Mouse (Mus musculus): ENCODE measurements around the gene Fam102a. TPM values are rescaled to one million over a fixed set of nuclear protein-coding genes. Genes with fewer than 3 reads are reported as not detected.

Gene Fam102a
- total RNA-seq, 2 experiments from 2014 or later = 1.8 to 3.1 TPM

- no peak for TF ChIP-seq CTCF (IDR thresholded peaks at IDR 0.05)
- Histone ChIP-seq H3K4me3 (no peak overlapping the region), H3K27ac (no peak overlapping the region)
- no peak for DNase-seq
- intact Hi-C loops (cut with DNase I) = no loop called here
These were observed 33.3 kb upstream of the Fam102a start for GRCm38 (mm10) chr2:32501754-32502324.

GRCm38 (mm10) chr2:32502843-32503242 lies 32.3 kb upstream of the Fam102a start:
- intact Hi-C loops (cut with DNase I) = no loop called here
- TF ChIP-seq CTCF (IDR thresholded peaks at IDR 0.05) = no peak
- Histone ChIP-seq H3K4me3 (no peak overlapping the region), H3K27ac (no peak overlapping the region)
- no peak for DNase-seq

- TF ChIP-seq CTCF (IDR thresholded peaks at IDR 0.05) = no peak
- H3K4me3 ChIP-seq = no peak overlapping the region
- DNase-seq = no peak
- H3K27ac ChIP-seq = no peak overlapping the region
- intact Hi-C loops (cut with DNase I) = no loop called here
These were observed 31.5 kb upstream of the Fam102a start for GRCm38 (mm10) chr2:32503588-32503987.

DNA sequence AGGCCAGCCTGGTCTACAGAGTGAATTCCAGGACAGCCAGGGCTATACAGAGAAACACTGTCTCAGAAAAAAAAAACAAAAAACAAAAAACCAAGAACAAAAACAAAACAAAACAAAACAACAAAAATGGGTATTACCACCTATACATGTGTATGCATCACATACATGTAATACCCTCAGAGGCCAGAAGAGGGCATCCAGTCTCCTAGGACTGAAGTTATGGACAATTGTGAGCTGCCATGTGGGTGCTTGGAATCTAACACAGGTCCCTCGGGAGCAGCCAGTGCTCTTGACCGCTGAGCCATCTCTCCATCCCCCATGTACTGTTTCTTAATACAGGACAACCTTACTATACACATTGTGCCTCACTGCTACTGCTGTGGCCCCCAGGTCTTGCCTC lies 29.6 kb upstream of the Fam102a start:
- no peak for DNase-seq
- H3K27ac ChIP-seq = no peak overlapping the region; the same call in 1 of the 2 replicates
- intact Hi-C loops (cut with DNase I) = no loop called here
- peak; percentile 29; the same call in 1 of the 2 replicates for TF ChIP-seq CTCF (IDR thresholded peaks at IDR 0.05)
- no peak overlapping the region for H3K4me3 ChIP-seq

DNA sequence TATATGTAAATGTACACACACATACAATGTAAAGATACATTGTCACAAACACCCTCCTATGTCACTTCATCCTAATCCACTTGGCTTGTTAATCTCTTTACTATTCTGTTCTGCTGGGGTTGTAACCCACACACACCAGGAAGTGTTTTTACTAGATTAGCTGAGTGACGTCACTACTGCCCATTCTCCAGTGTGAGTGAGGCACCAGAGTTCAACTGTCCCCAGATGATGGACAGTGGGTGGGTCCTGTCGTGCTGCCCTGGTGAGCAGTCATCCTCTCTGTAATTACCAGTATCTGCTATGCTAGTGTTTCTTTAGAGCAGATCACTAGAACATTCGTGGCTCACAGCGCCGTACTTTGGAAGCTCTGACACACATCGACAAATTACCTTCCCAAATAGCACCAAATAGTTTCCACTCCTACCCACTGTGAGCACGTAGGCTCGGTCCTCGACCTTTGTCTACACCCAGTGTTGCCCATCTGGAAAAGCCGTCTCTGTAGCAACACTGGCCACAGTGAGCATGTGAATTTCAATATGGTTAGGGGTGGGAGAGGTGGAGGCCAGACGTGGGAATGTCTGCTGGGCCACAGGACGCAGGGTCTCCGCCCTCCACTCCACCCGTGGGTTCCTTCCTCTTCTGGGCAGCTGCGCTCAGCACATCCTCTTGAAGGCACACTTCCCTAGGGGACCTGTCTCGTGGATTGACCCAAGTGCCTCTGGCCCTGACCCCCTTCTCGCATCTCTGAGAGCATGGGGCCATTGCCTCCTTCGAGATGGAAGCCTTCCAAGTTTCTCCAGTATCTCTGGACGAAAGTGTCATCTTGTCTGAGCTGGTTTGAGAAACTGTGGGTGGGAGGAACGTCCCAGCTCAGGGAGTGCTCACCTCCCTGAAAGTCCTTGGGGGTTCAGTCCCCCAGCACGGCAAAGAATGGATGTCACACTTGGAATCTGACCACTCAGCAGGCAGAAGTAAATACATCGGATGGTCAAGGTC lies 28.2 kb upstream of the Fam102a start:
- Histone ChIP-seq H3K27ac (peak overlapping the region; percentile 78), H3K4me3 (no peak overlapping the region; the same call in 1 of the 2 replicates)
- peak; percentile 45 for DNase-seq
- intact Hi-C loops (cut with DNase I) = no loop called here
- no peak for TF ChIP-seq CTCF (IDR thresholded peaks at IDR 0.05)

GRCm38 (mm10) chr2:32507906-32508305 lies 27.2 kb upstream of the Fam102a start:
- no peak for DNase-seq
- no peak for TF ChIP-seq CTCF (IDR thresholded peaks at IDR 0.05)
- Histone ChIP-seq H3K27ac (peak overlapping the region; percentile 78), H3K4me3 (no peak overlapping the region)
- intact Hi-C loops (cut with DNase I) = no loop called here

GRCm38 (mm10) chr2:32509287-32509686 lies 25.8 kb upstream of the Fam102a start:
- Histone ChIP-seq H3K27ac (peak overlapping the region; percentile 73), H3K4me3 (no peak overlapping the region)
- intact Hi-C loops (cut with DNase I) = no loop called here
- peak; percentile 48 for DNase-seq
- no peak for TF ChIP-seq CTCF (IDR thresholded peaks at IDR 0.05)

- peak overlapping the region; percentile 73 for H3K27ac ChIP-seq
- intact Hi-C loops (cut with DNase I) = no loop called here
- no peak for TF ChIP-seq CTCF (IDR thresholded peaks at IDR 0.05)
- no peak for DNase-seq
- no peak overlapping the region for H3K4me3 ChIP-seq
These were observed 25.2 kb upstream of the Fam102a start for GRCm38 (mm10) chr2:32509896-32510295.

- no peak for DNase-seq
- Histone ChIP-seq H3K27ac (no peak overlapping the region), H3K4me3 (no peak overlapping the region)
- no peak for TF ChIP-seq CTCF (IDR thresholded peaks at IDR 0.05)
- intact Hi-C loops (cut with DNase I) = no loop called here
These were observed 22.5 kb upstream of the Fam102a start for GRCm38 (mm10) chr2:32512592-32512991.

GRCm38 (mm10) chr2:32514335-32514734 lies 20.8 kb upstream of the Fam102a start:
- H3K27ac ChIP-seq = peak overlapping the region; percentile 35

GRCm38 (mm10) chr2:32517233-32517867 lies 17.8 kb upstream of the Fam102a start:
- intact Hi-C loops (cut with DNase I) = no loop called here
- Histone ChIP-seq H3K4me3 (no peak overlapping the region), H3K27ac (no peak overlapping the region)
- DNase-seq = no peak
- TF ChIP-seq CTCF (IDR thresholded peaks at IDR 0.05) = no peak

More at GRCm38 (mm10) chr2:32514335-32514734, 20.8 kb upstream of the Fam102a start:
- H3K4me3 ChIP-seq = no peak overlapping the region
- intact Hi-C loops (cut with DNase I) = no loop called here
- DNase-seq = no peak
- TF ChIP-seq CTCF (IDR thresholded peaks at IDR 0.05) = no peak

- no peak for DNase-seq
- intact Hi-C loops (cut with DNase I) = no loop called here
- Histone ChIP-seq H3K4me3 (no peak overlapping the region), H3K27ac (no peak overlapping the region)
- no peak for TF ChIP-seq CTCF (IDR thresholded peaks at IDR 0.05)
These were observed 14.8 kb upstream of the Fam102a start for GRCm38 (mm10) chr2:32520034-32520990.
